Mouse (Mus musculus): ENCODE data around the gene Laptm5.
A peak's percentile ranks its signal among the peaks of the same experiment; 100 is the strongest.

Laptm5 gene

GRCm38 (mm10) chr4:130899782-130900427 is 13.0 kb upstream of the Laptm5 start:
- DNase-seq, result peak; percentile 38

DNA sequence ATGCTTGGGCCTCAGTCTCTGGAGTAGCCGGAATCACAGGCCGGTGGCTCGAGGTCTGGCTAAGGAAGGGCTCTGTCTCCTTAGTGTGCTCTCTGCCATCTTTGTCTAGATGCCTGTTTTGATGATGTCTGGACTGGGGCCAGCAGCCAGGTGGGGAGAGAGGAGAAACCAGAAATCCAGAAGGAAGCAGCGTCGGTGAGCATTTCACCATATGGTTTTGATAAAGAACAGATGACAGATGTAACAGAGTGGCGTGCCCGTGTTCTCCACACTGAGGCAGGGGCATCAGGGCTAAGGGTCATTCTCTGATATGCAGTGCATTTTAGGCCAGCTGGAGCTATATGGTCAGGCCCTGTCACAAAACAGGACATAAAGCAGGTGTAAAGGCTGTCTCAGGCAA is 12.2 kb upstream of the Laptm5 start:
- no peak for DNase-seq

GRCm38 (mm10) chr4:130902289-130902781 is 10.6 kb upstream of the Laptm5 start:
- no peak for DNase-seq

- no peak for DNase-seq
Observed at GRCm38 (mm10) chr4:130905025-130905424, 7.9 kb upstream of the Laptm5 start.

- DNase-seq, result no peak
Observed at GRCm38 (mm10) chr4:130905882-130906281, 7.0 kb upstream of the Laptm5 start.

- DNase-seq, result peak; percentile 15
Observed at GRCm38 (mm10) chr4:130906296-130906695, 6.6 kb upstream of the Laptm5 start.

DNA sequence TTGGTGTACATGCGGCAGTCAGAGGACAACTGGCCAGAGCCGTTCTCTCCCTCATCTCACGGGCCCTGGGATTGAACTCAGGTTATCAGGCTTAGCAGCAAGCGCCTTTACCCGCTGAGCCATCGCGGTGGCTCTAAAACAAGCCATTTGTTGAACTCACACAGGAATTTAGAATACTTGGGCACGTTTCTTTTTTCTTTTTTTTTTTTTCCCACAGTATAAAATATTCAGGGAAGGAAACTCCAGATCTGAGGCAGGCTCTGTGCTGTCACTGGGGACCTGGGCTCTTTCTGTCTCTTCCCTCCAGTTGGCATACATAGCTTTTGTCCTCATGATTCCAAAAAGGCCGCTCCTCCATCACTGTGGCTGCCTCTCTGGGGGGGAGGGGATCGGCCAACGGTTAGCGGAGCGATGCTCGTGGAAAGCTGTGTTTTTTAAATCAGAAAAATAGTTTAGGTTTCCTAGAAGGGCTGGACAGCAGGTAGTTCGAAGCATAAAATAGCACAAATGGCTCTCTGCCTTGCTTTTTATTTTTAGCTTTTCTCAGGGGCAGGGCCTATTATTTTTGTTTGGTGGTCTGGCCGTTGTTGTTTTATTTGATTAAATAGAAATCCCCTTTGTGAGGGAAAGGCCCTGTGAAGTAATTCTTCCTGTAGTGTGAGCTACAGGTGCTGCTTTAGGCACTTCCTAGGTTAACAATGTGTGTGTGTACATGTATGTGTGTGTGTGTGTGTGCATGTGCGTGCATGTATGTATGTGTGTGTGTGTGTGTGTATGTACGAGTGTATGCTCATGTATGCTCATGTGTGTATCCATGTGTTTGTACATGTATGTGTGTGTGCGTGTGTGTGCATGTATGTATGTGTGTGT is 5.5 kb upstream of the Laptm5 start:
- DNase-seq, result no peak

- DNase-seq, result no peak
Observed at GRCm38 (mm10) chr4:130908133-130908532, 4.8 kb upstream of the Laptm5 start.

- DNase-seq, result no peak
Observed at GRCm38 (mm10) chr4:130909167-130909874, 3.6 kb upstream of the Laptm5 start.

GRCm38 (mm10) chr4:130910666-130911065 is 2.3 kb upstream of the Laptm5 start:
- no peak for DNase-seq

DNA sequence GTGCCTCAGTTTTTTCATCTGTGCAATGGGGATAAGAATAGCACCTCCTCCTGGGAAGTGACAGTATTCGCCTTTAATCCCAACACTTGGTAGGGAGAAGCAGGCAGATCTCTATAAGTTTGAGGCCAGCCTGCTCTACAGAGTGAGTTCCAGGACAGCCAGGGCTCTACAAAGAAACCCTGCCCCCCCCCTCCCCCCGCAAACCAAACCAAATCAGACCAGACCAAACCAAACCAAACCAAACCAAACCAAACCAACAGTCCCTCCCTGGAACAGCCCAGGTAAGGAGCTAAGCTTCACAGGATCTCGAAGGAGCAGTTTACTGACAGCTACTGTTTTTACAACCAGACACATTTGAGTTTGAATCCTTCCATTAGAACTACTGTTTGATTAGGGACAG is 299 bp upstream of the Laptm5 start:
- DNase-seq, result no peak

DNA sequence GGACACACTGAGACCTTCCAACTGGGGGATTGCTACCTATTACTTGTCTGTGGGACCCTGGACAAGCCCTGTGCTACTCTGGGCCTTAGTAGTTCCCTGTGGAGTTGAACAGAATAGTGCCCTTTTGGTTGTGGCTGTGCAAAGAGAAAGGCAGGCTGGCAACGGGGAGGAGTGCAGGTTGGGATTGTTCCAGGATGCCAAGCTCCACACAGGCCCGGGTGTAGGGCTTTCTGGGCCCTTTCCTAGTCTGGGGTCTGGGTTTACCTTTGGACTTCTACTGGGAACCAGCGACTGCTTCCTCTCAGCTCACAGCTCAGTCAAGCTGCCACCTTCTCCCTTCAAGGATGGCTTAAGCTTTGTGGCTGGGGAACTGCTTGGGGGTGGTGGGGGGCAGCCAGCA is 586 bp downstream of the Laptm5 start:
- DNase-seq, result no peak

GRCm38 (mm10) chr4:130914011-130914410 is 1.1 kb downstream of the Laptm5 start:
- no peak for DNase-seq

- no peak for DNase-seq
Observed at GRCm38 (mm10) chr4:130914527-130914926, 1.6 kb downstream of the Laptm5 start.

- DNase-seq, result no peak
Observed at GRCm38 (mm10) chr4:130915006-130915667, 2.2 kb downstream of the Laptm5 start.

- no peak for DNase-seq
Observed at GRCm38 (mm10) chr4:130915668-130916035, 2.7 kb downstream of the Laptm5 start.

DNA sequence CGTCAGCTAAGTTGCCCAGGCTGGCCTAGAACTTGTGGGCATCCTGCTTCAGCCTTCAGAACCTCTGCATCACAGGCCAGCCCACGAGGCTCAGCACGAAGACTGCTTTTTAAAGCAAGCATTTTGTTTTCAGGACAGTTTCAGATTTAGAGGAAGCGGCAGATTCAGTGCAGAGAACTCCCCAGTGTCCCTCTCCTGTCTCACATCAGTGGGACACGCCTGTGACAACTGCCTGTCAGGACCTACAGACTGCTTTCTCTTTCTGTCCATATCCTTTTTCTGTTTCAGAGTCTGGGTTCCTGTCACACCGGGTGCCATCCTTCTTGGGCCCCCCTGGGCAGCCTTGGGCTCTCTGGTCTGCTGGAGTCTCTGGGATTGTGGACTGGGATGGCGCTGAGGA is 3.7 kb downstream of the Laptm5 start:
- no peak for DNase-seq

DNA sequence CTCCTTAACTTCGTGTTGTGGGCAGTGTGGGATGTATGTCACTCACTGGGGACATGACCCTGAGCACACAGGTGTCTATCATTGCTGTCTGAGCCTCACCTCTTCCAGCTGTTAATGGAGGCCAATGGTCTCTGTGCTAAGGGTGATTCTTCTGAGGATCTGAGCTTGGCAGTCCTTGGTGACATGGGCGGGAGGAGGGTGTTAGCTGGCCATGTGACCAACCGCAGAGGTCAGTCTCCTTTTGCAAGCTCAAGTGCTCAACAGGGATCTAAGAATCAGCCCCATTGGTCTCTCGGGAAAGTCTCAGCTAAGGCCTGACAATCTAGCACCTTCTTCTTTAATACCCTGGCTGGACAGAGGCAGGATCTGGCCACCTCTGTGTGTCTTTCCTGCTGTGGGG is 4.6 kb downstream of the Laptm5 start:
- DNase-seq, result no peak

DNA sequence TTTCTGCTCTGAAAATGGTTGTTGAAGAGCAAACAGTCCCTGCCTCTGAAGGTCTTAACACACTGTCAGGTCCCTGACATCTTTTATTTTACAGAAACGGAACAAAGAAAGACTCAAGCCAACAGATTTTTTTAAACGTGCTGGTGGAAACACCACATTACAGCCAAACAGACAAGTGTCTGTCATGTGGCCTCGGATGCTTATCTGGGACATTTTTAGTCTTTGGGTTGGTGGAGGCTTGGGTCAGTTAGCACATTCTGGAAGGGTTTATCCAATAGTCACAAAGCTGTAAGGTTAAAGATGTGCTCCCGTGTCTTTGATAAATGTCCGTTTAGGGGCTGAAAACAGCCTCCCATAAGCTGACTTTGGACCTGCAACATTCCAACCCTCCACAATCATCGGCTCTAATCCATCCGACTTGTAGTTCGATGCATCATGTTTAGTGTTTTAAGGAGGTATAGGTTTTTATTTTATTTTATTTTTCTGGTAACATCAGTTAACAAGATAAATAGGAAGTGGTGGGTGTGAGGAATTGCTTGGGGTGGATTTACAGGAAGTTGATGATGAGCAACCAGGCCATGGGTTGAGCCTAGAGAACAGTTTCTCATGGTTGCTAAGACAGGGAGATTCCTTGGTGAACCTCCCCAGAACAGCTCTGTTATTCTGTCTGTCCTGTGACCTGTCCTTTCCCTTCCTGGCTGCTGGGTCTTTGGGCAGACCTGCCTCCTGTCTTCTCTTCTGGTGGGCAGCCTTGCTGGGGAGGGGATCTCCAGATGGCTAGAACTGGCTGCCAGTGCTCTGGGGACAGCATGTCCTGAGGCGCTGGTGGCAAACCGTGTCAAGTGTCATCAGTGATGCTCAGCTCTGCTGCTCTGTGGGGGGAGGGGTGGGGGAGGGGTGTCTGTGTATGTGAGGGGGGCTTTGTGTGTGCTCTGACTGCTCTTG is 6.2 kb downstream of the Laptm5 start:
- DNase-seq, result no peak

GRCm38 (mm10) chr4:130919750-130920356 is 6.9 kb downstream of the Laptm5 start:
- DNase-seq, result no peak

DNA sequence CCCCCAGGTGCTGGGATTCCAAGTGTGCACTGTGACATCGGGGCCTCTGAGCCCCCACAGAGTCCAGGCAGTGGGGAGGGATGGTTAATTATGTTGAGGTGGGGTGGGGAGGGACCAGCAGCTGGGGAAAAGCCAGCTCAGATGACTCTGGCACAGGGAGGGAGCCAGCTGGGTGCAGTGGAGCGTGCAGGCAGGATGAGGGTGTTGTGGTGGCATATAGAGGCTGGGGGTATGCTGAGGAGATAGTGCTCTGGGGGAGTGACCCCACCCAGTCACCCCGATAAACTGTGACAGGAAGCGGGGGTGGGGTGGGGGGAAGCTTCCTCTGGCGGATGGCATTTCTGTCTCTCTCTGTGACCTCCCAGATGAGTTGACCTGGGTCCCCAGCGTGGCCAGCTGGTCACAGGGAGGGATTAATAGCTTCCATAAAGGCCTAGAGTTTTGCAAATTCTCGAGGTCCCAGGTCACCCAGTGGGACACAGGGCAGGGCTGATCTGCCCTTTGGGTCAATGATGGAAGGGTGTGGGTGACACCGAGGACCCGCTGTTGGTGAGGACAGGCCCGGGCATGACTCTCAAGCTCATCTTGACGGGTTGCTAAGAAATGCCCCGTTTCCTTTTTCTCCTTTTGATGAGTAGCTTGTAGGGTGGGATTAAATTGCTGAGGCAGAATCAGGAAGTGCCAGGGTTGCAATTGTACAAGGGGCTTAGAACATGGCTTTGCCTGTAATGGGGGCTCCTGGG is 8.2 kb downstream of the Laptm5 start:
- DNase-seq, result no peak

Measured in kidney, adult 9 months (tissue).